Mouse (Mus musculus) megakaryocyte, adult 5-6 weeks (primary cell): ENCODE results near the gene Eif4a2. TPM values are rescaled to one million over a fixed set of nuclear protein-coding genes. Genes with fewer than 3 reads are reported as not detected.

Source experiments
- ATAC-seq: 2 replicates; pipeline ENCODE4 v1.8.0; 2016; ENCODE audit warnings: mild to moderate bottlenecking, inconsistent platforms; ENCODE audit not compliant: poor library complexity, severe bottlenecking
- total RNA-seq, 2 experiments: library from RNA; stranded (forward) in 1 of 2; stranded (reverse) in 1 of 2; fragments of 153-499, 151-499 nt in 1 of 2; fragments of 221-1000, 200-1000 nt in 1 of 2; gene quantifications; 2 replicates each; pipeline versions ENCODE4 v1.2.3 to v1.2.4; 2015 to 2017

Gene Eif4a2
- total RNA-seq, 2 experiments from 2014 or later: 324 to 454 TPM

DNA sequence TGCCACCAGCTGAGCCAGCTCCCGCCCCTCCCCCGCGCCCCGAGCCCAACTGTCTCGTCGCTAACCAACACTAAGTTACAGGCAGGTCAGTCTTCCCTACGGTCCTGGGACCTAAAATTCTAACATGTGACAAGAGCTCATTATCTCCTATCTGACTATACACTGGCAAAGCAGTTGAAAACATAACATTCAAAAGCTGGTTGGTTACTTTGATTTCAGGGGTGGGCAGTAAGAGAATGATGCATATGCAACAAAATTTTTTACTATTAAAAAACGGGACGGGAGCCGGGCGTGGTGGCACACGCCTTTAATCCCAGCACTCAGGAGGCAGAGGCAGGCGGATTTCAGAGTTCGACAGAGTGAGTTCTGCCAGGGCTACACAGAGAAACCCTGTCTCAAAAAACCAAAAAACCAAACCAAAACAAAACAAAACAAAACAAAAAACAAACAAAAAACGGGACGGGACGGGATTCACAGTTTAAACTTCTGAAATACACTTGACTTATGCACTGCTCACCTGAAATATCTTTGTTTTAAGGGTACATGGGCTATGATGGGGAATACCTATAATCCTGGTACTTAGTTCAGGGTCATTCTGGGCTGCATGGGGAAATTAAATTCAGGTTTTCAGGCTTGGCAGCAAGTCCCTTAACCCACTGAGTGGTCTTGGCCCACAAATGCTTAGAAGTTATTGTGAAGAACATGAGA is 4.1 kb upstream of the Eif4a2 start:
- ATAC-seq: no peak

GRCm38 (mm10) chr16:23103841-23104240 is 3.4 kb upstream of the Eif4a2 start:
- ATAC-seq: peak; percentile 7; the same call in 1 of the 2 replicates

GRCm38 (mm10) chr16:23106121-23106520 is 1.1 kb upstream of the Eif4a2 start:
- ATAC-seq: peak; percentile 17

GRCm38 (mm10) chr16:23107946-23108759 is 909 bp downstream of the Eif4a2 start:
- ATAC-seq: peak; percentile 63

DNA sequence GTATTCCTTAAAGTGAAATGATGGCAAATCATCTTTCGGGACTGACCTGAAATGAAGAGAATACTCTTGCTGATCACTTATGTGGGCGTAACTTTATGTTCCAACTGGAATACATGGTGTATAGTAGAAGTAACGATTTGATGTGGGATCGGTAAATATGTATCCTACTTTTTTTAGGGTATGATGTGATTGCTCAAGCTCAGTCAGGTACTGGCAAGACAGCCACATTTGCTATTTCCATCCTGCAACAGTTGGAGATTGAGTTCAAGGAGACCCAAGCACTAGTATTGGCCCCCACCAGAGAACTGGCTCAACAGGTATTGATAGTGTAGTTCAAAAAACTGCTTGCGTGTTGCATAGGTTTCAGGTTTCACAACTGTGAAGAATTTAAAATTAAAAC is 1.7 kb downstream of the Eif4a2 start:
- no peak for ATAC-seq

- ATAC-seq: no peak
Measured at GRCm38 (mm10) chr16:23109350-23110280, 2.4 kb downstream of the Eif4a2 start.

DNA sequence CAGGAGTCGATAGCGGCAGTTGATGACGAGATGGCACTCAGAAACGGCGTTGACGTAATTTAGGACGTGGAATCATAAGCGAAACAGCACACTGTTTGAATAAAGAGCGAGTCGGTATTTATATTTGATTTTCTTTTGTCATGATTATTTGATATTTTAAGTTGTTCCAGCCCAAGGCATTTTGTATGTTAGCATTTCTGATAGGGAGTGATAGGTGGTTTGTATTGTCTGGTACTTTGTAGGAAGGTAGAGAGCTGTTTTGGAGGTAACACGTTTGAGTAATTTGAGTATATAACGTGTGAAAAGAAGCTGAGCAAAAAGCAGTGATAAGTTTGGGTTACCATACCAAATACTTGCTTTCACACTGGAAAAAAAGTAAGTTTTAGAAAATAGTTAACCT is 5.1 kb downstream of the Eif4a2 start:
- ATAC-seq: no peak

DNA sequence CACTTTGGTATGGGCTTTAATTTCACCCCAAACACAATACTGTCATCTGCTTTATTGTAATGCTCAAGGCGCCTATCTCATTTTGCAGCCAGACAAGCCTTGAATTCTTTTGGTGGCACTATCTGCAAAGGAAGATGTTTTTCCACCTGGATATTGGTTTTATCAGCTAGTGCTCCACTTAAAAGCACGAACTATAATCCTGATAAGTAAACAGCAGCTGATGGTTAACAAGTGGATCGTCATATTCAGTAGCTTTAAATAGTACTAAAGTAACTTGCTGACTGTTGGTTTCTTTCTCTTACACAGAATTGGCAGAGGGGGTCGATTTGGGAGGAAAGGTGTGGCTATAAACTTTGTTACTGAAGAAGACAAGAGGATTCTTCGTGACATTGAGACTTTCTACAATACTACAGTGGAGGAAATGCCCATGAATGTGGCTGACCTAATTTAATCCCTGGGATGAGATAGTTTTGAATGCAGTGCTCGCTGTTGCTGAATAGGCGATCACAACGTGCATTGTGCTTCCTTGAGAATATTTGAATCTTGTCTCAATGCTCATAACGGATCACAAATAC is 5.7 kb downstream of the Eif4a2 start:
- ATAC-seq: no peak

DNA sequence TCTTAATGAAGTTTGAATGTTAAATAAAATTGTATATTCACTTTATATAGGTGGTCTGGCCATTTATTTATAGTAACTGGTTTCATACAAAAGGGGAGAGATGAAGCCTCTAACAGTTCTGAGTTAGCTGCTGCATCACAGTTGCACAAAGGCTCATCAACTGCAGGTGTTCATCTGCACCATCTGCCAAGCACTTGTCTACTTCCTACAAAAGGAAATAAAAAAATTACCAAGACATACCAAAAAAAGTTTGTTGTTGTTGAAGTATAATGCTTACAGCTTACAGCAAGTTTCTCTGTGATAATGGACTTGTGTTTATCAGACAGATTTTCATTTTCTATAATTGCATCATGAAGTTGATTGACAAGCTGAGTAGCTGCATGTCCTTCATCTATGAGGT is 6.7 kb downstream of the Eif4a2 start:
- ATAC-seq: no peak

DNA sequence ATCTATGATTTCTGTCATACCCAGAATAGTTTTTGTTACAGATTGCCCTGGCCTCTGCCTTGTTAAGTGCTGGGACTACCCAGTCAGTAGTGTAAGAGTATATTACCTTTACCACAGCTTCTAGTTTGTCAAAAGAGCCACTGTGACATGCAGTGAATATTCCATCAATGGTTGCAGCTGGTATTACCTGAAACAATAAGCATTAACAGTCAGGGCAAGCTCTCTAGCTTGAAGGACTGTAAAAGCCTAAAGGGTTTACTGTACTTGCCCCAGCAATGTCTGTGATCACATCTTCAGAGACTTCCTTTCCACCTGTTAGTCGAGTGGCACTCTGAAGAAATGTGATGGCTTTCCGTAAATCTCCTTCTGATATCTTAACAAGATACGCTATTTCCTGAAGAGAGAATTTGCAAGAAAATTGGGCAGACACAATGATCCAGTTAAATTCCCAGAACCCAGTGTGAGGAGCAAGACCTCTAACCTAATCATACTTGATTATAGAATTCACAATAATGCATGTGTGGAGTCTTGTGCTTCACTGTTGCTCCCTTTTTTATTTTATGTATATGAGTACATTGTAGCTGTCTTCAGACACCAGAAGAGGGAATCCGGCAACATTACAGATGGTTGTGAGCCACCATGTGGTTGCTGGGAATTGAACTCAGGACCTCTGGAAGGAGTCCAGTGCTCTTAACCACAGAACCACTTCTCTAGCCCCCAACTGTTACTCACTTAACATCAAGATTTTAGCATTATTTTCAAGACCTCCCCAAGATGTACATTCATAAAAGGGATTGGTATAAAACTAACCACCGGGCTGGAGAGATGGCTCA is 7.3 kb downstream of the Eif4a2 start:
- ATAC-seq: no peak

GRCm38 (mm10) chr16:23115486-23115885 is 8.2 kb downstream of the Eif4a2 start:
- no peak for ATAC-seq

- no peak for ATAC-seq
Measured at GRCm38 (mm10) chr16:23117173-23117572, 9.9 kb downstream of the Eif4a2 start.

GRCm38 (mm10) chr16:23122446-23122845 is 15.2 kb downstream of the Eif4a2 start:
- no peak for ATAC-seq

DNA sequence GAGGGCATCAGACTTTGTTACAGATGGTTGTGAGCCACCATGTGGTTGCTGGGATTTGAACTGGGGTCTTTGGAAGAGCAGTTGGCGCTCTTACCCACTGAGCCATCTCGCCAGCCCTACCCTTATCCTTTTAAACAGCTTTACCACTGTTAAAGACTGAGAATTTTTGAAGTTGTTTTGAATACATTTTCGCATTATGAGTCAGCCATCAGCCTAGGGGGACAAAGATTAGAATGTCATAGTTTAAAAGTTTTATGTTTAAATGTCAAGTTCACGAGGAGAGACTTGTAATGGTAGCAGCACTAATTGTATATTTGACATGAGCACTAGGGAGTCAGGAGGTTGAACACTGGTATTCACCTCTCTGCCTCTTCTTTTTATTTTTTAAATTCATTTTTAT is 15.9 kb downstream of the Eif4a2 start:
- ATAC-seq: no peak

DNA sequence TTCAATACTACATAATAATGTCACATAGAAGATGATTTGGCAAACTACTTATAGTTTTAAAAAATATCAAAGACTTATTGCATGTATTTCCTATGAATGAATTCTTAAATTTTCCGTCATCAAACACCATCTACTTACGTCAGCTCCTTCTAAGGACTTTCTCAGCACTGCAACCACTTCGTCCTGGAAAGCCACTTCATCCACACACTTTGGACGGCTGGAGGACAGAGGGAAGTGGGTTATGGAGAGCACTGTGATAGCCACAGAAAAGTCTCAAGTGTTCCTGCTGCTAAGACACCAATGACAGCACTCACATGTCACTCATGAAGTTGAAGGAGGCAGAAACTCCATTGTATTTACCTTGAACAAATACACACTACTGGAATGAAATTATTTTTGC is 17.2 kb downstream of the Eif4a2 start:
- no peak for ATAC-seq

GRCm38 (mm10) chr16:23127311-23127672 is 20.0 kb downstream of the Eif4a2 start:
- no peak; the same call in 1 of the 2 replicates for ATAC-seq

GRCm38 (mm10) chr16:23127673-23128375 is 20.6 kb downstream of the Eif4a2 start, which contains the start of gene Rfc4:
TSS of gene Rfc4 (minus strand) at chr16:23127737.
- peak; percentile 98 for ATAC-seq

DNA sequence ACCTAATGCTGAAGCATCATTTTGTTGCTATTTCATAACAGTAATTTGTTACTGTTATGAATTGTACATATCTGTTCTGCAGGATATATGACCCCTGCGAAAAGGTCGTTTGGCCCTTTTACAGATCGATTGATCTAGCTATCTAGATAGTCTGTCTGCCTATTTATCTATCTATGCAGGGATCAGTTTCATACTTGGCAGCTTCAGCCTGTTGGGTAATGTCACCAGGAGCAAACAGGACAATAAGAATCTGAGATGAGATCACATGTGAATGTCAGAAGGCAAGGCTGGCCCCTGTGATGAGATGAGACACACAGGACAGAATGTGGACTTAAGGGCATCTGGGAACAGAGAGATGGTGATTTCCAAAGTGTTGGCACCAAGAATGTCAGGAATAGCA is 23.1 kb downstream of the Eif4a2 start:
- ATAC-seq: no peak

DNA sequence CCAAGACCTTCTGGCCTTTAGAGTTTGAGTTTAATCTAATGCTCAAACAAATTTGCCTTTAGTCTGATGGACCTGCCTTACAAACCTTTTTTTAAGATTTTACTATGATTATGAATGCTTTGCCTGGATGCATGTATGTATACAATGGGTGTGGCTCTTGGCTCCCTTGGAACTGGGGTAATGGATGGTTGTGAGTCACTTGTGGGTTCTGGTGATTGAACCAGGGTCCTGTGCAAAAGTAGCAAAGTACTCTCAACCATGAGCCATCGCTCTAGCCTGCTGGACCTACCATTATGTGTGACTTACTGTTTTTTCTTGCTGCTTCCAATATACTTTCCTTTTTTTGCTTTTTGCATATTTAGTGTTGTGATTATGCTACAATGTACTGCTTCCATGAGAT is 25.1 kb downstream of the Eif4a2 start:
- ATAC-seq: no peak
